Mouse (Mus musculus): ENCODE measurements around the gene Gm28434. TPM values are rescaled to one million over a fixed set of nuclear protein-coding genes. Genes with fewer than 3 reads are reported as not detected.

The Gm28434 gene
- not detected for total RNA-seq (2021)

DNA sequence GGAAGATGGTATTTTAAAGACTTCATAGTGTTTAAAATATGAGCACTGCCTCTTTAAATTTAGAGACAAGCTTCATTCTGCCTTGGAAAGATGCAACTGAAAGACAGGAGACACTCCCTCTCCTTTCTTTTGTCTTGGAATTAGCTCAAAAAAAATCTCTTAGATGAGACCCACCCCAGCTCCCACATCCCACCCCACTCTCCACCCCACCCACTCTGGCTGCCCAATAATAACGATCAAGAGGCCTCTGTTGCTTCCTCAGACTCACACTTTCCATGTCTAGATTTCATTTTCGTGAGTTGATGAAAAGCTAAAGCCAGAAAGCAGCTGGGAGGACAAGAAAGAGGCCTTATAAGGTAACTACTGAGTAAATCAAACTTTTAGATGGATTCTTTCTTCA lies at the start of gene Gm28434, which contains the start of gene 2310003L06Rik:
Gene Gm28434, plus strand, starts transcription at position 317 of the 400 bp plus-strand sequence.
Gene 2310003L06Rik, plus strand, starts transcription at position 259 of the 400 bp plus-strand sequence.
- no peak for DNase-seq

- DNase-seq: no peak
Observed at GRCm38 (mm10) chr5:87925372-87925771, 43.9 kb upstream of the Gm28434 start, which contains the start of gene Csn3. TSS of gene Csn3 (plus strand) at chr5:87925579.

- no peak for DNase-seq
Observed at GRCm38 (mm10) chr5:87931603-87932002, 37.7 kb upstream of the Gm28434 start.

DNA sequence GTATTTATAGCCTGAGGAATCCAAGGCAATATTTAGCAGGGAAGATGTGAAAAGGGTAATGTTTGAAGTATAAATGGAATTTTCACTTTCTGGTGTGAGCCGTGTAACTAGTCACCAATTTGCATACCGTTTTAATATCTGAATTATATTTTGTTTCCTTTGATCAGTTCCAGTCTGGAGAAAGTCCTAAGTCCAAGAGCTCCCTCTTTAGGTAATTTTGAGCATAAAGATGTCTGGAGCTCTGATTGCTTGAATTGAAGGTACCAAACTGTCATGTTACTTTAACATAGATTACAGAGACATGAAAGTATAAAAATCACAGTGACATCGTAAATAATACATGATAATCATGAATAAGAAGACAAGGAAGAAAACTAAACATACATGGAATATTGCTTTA lies 28.6 kb upstream of the Gm28434 start:
- DNase-seq: no peak

- no peak for DNase-seq
Observed at GRCm38 (mm10) chr5:87942515-87942914, 26.8 kb upstream of the Gm28434 start.

DNA sequence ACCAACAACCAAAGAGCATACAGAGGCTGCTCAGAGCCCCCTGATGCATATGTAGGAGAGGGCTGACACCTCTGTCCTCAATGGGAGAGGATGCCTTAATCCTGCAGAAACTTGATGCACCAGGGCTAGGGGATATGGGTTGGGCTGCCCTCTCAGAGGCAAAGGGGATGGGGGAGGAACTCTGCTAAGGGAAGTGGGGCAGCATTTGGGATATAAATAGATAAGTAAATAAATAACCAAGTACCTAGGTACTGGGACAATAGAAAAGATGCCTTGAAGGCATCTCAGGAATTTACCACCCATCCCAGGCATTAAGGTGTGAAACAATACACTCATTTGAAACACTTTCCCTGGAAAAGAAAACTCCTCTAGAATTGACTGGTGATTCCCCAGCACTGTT lies 17.5 kb upstream of the Gm28434 start:
- no peak for DNase-seq

- DNase-seq: no peak
Observed at GRCm38 (mm10) chr5:87979139-87979538, 9.8 kb downstream of the Gm28434 start, which contains the start of gene Cabs1. TSS of gene Cabs1 (plus strand) at chr5:87979439.

DNA sequence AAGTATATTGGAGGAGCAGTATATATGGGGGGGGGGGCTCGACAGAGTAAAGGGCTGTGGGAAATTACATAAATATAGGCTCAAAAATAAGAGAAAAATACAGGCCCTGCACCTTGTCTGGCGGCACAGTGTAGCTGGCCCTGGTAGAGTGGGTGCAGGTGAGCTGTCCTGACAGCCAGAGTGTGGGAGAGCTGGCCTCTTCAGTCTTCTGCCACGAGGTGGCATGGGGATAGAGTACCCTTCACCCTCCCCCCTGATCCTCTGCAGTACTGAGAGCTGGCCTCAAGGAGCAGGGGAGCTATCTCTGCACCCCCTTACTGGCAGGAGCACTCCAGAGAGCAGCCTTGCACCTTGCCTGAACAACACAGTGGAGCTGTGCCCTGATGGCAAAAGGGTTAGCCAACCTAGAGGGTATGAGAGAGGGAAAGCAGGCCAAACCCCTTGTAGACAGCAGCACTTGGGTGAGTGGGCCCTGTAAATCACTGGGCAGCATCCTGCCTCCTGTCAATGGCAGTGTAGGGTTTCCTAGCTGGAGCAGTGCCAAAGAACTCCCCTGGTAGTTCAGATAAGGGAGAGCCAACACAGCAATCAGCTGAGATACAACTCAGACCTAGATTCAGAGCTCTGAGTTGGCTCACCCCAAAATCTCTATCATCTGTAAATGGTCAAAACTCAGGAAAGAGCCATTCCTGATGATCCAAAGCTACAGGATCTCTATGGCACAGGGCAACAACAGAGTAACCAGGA lies 13.3 kb downstream of the Gm28434 start:
- no peak for DNase-seq

DNA sequence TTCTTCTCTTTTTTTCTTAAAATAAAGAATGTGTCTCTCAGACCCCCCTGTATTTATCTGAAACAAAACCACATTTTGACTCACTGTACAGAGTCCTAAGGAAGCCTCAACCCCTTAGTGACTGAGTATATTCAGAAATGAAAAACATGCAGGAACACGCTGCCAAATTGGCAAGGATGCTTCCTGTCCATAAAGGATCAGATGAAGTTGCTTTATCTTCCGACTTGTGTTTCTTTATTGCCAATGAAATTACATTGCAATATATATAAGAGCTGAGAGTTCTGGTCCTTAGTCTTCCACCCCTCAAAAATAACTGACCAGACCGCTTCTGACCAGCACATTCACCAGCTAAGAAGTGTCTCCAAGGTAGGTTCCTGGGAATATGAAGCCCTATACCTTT lies 32.9 kb downstream of the Gm28434 start, which contains the start of gene Smr3a:
Gene Smr3a, plus strand, starts transcription at position 301 of the 400 bp plus-strand sequence.
- DNase-seq: no peak

DNA sequence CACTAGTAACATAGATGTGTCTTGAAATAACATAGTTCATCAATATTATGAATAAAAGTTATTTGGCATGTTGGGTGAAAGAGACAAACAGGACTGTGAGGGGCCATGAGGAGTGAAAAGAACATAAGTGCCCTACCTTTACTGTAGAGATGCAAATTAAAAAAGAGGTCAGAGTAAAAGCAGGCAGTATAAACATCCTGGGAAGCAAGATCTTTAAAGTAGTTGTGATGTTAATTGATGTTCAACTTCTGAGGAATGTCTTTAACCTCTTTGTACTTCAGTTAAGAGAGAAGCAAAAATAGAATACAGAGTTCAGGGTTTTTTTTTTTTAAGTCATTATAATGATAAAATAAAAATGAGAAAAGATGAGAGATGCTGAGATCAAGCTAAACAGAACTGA lies 35.9 kb downstream of the Gm28434 start:
- no peak for DNase-seq

Other genes with a start within 250 kb of the Gm28434 start
- gene Csn1s2a, start 194.9 kb upstream of the Gm28434 start, total RNA-seq (2021): not detected
- not detected for gene Csn1s2b, start 161.4 kb upstream of the Gm28434 start, total RNA-seq (2021)
- not detected for gene Prr27, start 143.8 kb upstream of the Gm28434 start, total RNA-seq (2021)
- not detected for gene Odam, start 84.5 kb upstream of the Gm28434 start, total RNA-seq (2021)
- gene Csn3, start 43.9 kb upstream of the Gm28434 start, total RNA-seq (2021): not detected
- not detected for gene 2310003L06Rik, start 58 bp upstream of the Gm28434 start, total RNA-seq (2021)
- not detected for gene Cabs1, start 9.9 kb downstream of the Gm28434 start, total RNA-seq (2021)
- gene Smr3a, start 33.0 kb downstream of the Gm28434 start, total RNA-seq (2021): not detected
- not detected for gene Smr2, start 117.0 kb downstream of the Gm28434 start, total RNA-seq (2021)
- gene Gm11116, start 142.0 kb downstream of the Gm28434 start, total RNA-seq (2021): not detected
- not detected for gene Gm11115, start 184.6 kb downstream of the Gm28434 start, total RNA-seq (2021)

Data from heart, postnatal 4 days (tissue).